Mouse (Mus musculus): ENCODE measurements around the gene Fam83d. TPM values are rescaled to one million over a fixed set of nuclear protein-coding genes. Genes with fewer than 3 reads are reported as not detected.
A peak's percentile ranks its signal among the peaks of the same experiment; 100 is the strongest.

Fam83d gene
- total RNA-seq, 2 experiments from 2014 or later: 9.5 to 10.6 TPM

GRCm38 (mm10) chr2:158743518-158744141 lies 24.3 kb upstream of the Fam83d start:
- no peak for ATAC-seq (ENCODE audit: poor library complexity, severe bottlenecking)

DNA sequence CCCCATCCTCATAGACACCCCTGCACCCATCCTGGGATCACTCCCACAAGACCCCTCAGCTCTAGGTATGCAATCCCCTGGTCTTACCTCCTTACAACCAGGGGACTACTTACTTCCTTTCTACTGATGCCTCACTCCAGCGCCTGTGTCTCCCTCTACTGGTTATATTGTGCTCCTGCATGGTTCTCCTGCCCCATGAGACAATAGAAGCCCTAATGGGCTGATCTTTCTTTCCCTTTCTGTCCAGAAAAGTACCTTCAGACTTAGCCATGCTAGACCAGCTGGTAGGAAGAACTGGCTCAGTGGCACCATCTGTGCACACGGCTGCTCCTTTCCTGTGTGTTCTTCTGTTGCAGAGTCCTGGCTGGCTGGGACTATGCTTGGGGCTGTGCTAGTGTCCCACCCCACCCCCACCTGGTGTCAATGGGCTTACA lies 22.8 kb upstream of the Fam83d start:
- peak; percentile 83 for ATAC-seq (ENCODE audit: poor library complexity, severe bottlenecking)

DNA sequence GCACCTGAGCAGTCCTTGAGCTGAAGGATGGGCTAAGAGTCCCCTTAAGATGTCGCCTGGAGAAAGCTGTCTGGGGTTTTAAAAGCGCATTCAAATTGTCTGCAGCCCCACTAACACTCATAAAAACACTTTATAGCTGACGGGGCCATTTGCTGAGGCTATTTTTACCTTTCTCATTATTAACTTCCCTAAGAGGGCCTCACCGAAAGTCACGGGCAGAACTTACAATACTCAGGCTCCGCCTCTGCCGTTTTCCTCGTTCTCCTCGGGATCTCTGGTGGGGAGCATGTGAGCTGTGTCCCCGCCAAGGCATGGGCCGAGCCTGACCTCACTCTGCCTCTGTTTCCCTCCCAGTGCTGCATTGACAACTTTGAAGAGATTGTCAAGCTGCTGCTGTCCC lies 21.7 kb upstream of the Fam83d start:
- peak; percentile 53 for ATAC-seq (ENCODE audit: poor library complexity, severe bottlenecking)

DNA sequence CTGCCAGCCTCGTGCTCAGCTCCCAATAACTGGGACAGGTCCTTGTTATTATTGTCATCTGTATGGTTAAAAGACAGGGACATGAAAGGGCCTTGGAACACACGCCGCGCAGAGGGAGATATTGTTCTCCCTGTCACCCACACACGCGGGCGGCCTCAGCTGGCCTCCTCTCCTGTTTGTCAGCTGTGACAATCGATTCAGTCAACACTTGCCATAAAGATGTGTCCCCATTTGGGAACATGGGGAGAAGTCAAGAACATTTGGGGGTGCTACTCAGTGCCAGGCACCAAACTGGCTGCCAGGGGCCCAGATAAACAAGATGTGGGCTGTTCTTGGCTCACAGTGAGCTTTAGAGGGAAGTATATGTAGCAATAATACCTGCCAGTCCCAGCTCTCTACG lies 18.5 kb upstream of the Fam83d start:
- ATAC-seq (ENCODE audit: poor library complexity, severe bottlenecking): no peak

DNA sequence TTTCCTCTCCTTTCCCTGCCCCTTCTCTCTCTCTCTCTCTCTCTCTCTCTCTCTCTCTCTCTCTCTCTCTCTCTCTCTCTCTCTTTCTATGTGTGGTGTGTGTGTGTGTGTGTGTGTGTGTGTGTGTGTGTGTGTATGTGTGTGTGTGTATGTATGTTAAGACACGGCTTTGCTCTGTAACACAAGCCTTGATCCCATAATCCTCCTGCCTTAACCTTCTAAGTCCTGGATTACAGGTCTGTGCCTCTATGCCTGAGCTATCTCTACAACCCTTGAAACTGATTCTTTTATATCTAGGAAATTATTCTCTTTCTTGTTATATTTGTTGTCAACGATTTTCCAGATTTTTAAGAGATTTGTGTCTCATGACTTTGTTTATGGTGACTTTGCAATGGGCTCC lies 7.7 kb upstream of the Fam83d start:
- no peak for ATAC-seq (ENCODE audit: poor library complexity, severe bottlenecking)

- no peak for ATAC-seq (ENCODE audit: poor library complexity, severe bottlenecking)
Measured at GRCm38 (mm10) chr2:158762339-158762738, 5.6 kb upstream of the Fam83d start.

- peak; percentile 35 for ATAC-seq (ENCODE audit: poor library complexity, severe bottlenecking)
Measured at GRCm38 (mm10) chr2:158768350-158768749, 457 bp downstream of the Fam83d start.

DNA sequence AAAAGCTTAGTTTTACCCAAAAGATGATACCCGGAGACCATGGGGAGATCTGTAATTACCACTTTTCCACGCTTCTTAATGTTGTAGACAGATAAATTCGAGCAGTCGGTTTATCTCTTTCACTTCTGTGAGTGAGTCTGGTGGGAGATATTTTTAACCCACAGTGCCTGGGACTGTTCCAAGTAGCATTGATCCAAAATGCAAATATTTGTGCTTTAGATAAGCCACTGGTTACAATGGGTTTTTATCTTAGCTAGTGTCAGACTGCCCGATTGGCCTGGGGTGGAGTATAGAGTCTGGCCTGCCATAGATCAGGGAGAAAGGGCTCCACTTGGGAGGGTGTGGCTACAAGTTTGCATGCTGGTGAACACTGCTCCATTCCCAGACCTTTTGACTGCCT lies 878 bp downstream of the Fam83d start:
- no peak for ATAC-seq (ENCODE audit: poor library complexity, severe bottlenecking)

GRCm38 (mm10) chr2:158770126-158770757 lies 2.3 kb downstream of the Fam83d start:
- no peak for ATAC-seq (ENCODE audit: poor library complexity, severe bottlenecking)

- no peak for ATAC-seq (ENCODE audit: poor library complexity, severe bottlenecking)
Measured at GRCm38 (mm10) chr2:158771066-158771763, 3.3 kb downstream of the Fam83d start.

DNA sequence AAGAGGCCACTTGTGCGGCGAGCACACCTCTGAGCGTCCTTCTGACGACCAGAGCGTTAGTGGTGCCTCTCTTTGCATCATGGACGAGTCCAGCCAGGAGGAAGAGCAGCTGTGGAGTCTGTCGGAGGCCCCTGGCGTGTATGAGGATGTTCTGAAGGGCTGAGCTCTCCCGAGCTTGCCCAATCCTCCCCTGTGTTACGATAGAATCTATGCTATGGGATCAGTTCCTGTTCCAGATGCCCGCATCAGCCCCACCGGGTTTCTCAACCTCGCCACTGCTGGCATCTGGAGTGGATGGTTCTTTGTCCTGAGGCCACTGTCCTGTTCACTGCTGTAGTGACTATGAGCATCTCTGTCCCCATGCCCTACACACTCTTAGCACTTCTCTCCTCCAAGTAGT lies 4.9 kb downstream of the Fam83d start:
- ATAC-seq (ENCODE audit: poor library complexity, severe bottlenecking): peak; percentile 79

DNA sequence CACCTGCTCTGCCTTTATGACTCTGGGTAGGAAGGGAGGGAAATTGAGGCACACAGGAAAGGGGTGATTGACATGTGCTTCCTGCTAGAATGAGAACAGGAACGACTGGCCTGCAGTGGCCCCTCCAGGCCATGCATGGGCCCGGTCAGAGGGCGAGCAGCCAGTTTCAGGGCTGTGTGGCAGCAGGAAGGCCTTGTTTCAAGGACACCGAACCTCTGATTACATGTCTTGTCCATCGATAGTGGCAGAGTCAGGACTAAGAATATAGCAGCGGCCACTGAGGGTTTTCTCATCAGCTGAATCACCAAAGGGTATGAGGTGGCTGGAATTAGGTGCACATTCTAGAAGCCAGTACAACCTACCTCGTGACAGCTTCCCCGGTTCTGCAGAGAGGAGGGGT lies 7.0 kb downstream of the Fam83d start:
- no peak for ATAC-seq (ENCODE audit: poor library complexity, severe bottlenecking)

GRCm38 (mm10) chr2:158776716-158777115 lies 8.8 kb downstream of the Fam83d start:
- no peak for ATAC-seq (ENCODE audit: poor library complexity, severe bottlenecking)

- no peak for ATAC-seq (ENCODE audit: poor library complexity, severe bottlenecking)
Measured at GRCm38 (mm10) chr2:158777490-158777889, 9.6 kb downstream of the Fam83d start.

- no peak for ATAC-seq (ENCODE audit: poor library complexity, severe bottlenecking)
Measured at GRCm38 (mm10) chr2:158778349-158778748, 10.5 kb downstream of the Fam83d start.

- no peak for ATAC-seq (ENCODE audit: poor library complexity, severe bottlenecking)
Measured at GRCm38 (mm10) chr2:158781126-158781525, 13.2 kb downstream of the Fam83d start.

DNA sequence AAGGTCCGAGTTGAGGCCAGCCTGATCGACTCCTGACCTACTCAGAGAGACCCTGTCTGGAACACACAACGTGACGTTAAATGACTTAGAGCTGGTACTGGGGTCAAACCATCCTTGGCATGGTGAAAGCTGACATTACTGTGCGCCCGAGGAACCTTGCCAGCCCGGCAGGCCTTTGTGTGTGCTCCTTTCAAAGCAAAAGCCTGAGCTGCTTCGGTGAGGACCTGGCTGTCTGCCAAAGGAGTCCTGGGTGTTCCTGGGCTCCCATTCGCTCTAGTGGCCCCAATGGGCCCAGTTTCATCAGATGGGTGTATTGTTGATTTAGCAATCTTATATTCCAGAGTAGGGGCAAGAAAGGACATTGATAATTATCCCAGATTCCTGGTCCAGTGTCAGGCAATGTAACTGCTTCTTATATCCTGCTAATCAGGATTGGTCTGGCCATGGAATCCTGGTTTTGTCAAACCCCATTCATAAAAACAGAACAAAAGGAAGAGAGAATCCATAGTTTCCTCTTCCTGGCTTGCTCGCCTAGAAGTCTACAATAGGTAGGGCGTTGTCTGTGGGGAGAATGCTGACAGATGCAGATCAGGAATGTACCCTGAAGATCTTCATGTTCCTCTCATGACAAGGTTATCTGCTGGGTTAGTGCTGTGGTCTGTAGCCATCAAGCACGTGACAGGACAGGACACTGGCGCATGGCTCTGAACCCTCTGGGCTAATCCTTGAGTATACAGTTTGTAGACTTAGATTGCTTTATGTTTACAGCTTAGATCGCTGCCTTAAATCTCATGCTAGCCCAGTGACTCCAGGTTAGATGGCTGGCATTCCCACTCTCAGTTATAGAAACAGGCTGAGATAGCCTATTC lies 19.3 kb downstream of the Fam83d start:
- no peak for ATAC-seq (ENCODE audit: poor library complexity, severe bottlenecking)

GRCm38 (mm10) chr2:158794494-158795004 lies 26.7 kb downstream of the Fam83d start, which contains the start of gene Dhx35:
TSS of gene Dhx35 (plus strand) at chr2:158794807.
- peak; percentile 95 for ATAC-seq (ENCODE audit: poor library complexity, severe bottlenecking)

- ATAC-seq (ENCODE audit: poor library complexity, severe bottlenecking): 0 out of 2 replicates have a peak, but pooled peaks have one; percentile 2
Measured at GRCm38 (mm10) chr2:158795043-158795442, 27.1 kb downstream of the Fam83d start.

GRCm38 (mm10) chr2:158795875-158796274 lies 28.0 kb downstream of the Fam83d start:
- ATAC-seq (ENCODE audit: poor library complexity, severe bottlenecking): no peak

GRCm38 (mm10) chr2:158799328-158799727 lies 31.4 kb downstream of the Fam83d start:
- no peak for ATAC-seq (ENCODE audit: poor library complexity, severe bottlenecking)

Measured in megakaryocyte, adult 5-6 weeks (primary cell).